Mouse (Mus musculus) liver, adult 2 months (tissue): ENCODE measurements at regions not wholly inside any gene's neighbourhood (a gene's known extent, or its start where the extent isn't known, plus 50 kb on each side); places are given as distances from the start of the nearest gene placed in this dataset.

Source experiments
- CTCF ChIP-seq: fragments of 200-500 bp; IDR thresholded peaks from 2 replicates; pipeline ENCODE4 v1.5.1; 2011; ENCODE audit warnings: low read depth, low read length, control low read depth
- POLR2A ChIP-seq: fragments of 200-500 bp; IDR thresholded peaks from 2 replicates; pipeline ENCODE4 v1.6.1; 2011; ENCODE audit warnings: low read length, control low read depth; ENCODE audit not compliant: insufficient read depth; ENCODE audit errors: extremely low read depth

- no peak for TF ChIP-seq POLR2A
- TF ChIP-seq CTCF: no peak
These were observed 550.0 kb downstream of the Rnf144a start for GRCm38 (mm10) chr12:25865063-25865462.
